Mouse (Mus musculus) lung, adult 2 months (tissue): ENCODE data around the gene Dmrtb1. TPM values are rescaled to one million over a fixed set of nuclear protein-coding genes. Genes with fewer than 3 reads are reported as not detected.

Source experiments
- DNase-seq: peaks from one replicate; pipeline ENCODE4 v3.0.0; 2022
- H3K4me1 ChIP-seq: fragments of 200-500 bp; 2 replicates; pipeline ENCODE4 v1.6.1; 2011; ENCODE audit warnings: low read length; ENCODE audit not compliant: control insufficient read depth, insufficient read depth
- H3K4me3 ChIP-seq: fragments of 200-500 bp; replicated peaks from 2 replicates; pipeline ENCODE3; 2011; ENCODE audit warnings: low read depth, mild to moderate bottlenecking, control low read depth, low read length; ENCODE audit errors: extremely low read depth
- CTCF ChIP-seq: fragments of 200-500 bp; IDR thresholded peaks from 2 replicates; pipeline ENCODE4 v1.5.1; 2011; ENCODE audit warnings: mild to moderate bottlenecking, low read length, control low read depth; ENCODE audit not compliant: insufficient read depth
- POLR2A ChIP-seq: fragments of 200-500 bp; IDR thresholded peaks from 2 replicates; pipeline ENCODE4 v1.6.1; 2011; ENCODE audit warnings: low read depth, mild to moderate bottlenecking, control low read depth, low read length, borderline replicate concordance; ENCODE audit errors: extremely low read depth
- WGBS: fragments of 180-500 bp; shearing (Covaris S2); methylation state at CpG from one replicate; pipeline ENCODE4 v1.1.7; 2018; 5-methylcytosine and 5-hydroxymethylcytosine counted together
- polyA plus RNA-seq: library from polyadenylated mRNA; depleted of rRNA; stranded (reverse); fragments of >200 nt; gene quantifications from 2 replicates; pipeline ENCODE4 v1.2.3, GENCODE M21; 2012

The Dmrtb1 gene
- polyA plus RNA-seq, 1 experiment, result not detected

GRCm38 (mm10) chr4:107717718-107718313 is 33.8 kb upstream of the Dmrtb1 start:
- DNase-seq, result no peak
- WGBS, result 52% methylated on average over 8 of the region's 8 CpGs
- no peaks in the 10 kb centered on the region for H3K4me1 ChIP-seq
- no peak overlapping the region for H3K4me3 ChIP-seq
- no peak for TF ChIP-seq POLR2A
- TF ChIP-seq CTCF, result no peak

- 68% methylated on average over 9 of the region's 9 CpGs for WGBS
- no peak for DNase-seq
- no peak overlapping the region for H3K4me3 ChIP-seq
- no peak for TF ChIP-seq CTCF
- TF ChIP-seq POLR2A, result no peak
- no peaks in the 10 kb centered on the region for H3K4me1 ChIP-seq
Observed at GRCm38 (mm10) chr4:107716754-107717299, 32.8 kb upstream of the Dmrtb1 start.

GRCm38 (mm10) chr4:107706884-107707283 is 22.9 kb upstream of the Dmrtb1 start:
- no peak for TF ChIP-seq CTCF
- TF ChIP-seq POLR2A, result no peak
- DNase-seq, result no peak
- WGBS, result 64% methylated on average over 4 of the region's 4 CpGs
- H3K4me3 ChIP-seq, result no peak overlapping the region
- H3K4me1 ChIP-seq, result no peaks in the 10 kb centered on the region

GRCm38 (mm10) chr4:107704185-107704584 is 20.2 kb upstream of the Dmrtb1 start:
- WGBS, result 90% methylated on average over 1 of the region's 1 CpGs
- TF ChIP-seq CTCF (peak; percentile 27; the same call in 1 of the 2 replicates), POLR2A (no peak)
- DNase-seq, result no peak
- Histone ChIP-seq H3K4me3 (no peak overlapping the region), H3K4me1 (no peaks in the 10 kb centered on the region)

DNA sequence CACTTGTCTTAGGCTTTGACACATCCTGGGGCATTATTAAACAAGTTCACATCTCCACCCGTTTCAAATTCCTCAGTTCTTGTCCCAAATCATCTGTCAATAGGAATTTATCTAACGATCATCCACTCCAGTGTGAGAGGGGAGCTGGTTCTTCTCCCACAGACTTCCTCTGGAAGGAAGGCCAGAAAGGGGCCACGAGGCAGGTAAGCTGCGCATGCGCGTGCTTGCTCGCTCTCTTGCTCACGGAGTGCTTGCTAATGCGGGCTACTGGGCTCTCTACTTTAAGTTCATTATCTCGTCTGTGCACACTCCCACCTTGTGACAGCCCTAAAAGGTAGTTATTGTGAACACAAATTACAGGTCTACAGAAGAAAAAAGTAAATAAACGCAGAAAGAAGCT is 17.6 kb upstream of the Dmrtb1 start:
- no peaks in the 10 kb centered on the region for H3K4me1 ChIP-seq
- 66% methylated on average over 11 of the region's 11 CpGs for WGBS
- H3K4me3 ChIP-seq, result no peak overlapping the region
- TF ChIP-seq POLR2A (no peak), CTCF (no peak)
- DNase-seq, result no peak

DNA sequence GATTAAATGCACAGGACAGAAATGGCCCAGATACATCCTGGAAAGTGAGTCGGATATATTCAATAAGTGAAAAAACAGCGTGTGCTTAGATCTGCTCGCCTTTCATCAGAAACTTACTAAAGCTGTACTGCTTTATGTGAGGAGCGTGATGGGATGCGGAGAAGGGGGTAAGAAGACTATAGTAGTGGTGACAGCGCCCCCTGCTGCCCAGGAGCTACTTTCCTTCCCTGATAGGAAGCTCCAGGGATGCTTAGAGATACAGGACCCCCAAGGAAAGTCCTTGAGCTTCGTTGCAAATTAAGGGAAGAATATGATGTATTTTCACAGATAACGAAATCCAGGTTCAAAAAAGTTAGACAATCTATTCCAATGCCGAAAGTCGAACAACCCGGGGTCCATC is 17.1 kb upstream of the Dmrtb1 start:
- no peak overlapping the region for H3K4me3 ChIP-seq
- WGBS, result 29% methylated on average over 11 of the region's 11 CpGs
- TF ChIP-seq POLR2A (no peak), CTCF (peak; percentile 43; the same call in 1 of the 2 replicates)
- no peak for DNase-seq
- H3K4me1 ChIP-seq, result no peaks in the 10 kb centered on the region

- 74% methylated on average over 9 of the region's 9 CpGs for WGBS
- H3K4me3 ChIP-seq, result no peak overlapping the region
- TF ChIP-seq CTCF (no peak), POLR2A (no peak)
- DNase-seq, result no peak
- no peaks in the 10 kb centered on the region for H3K4me1 ChIP-seq
Observed at GRCm38 (mm10) chr4:107699271-107699670, 15.2 kb upstream of the Dmrtb1 start.

GRCm38 (mm10) chr4:107693816-107694215 is 9.8 kb upstream of the Dmrtb1 start:
- DNase-seq, result no peak
- TF ChIP-seq CTCF (no peak), POLR2A (no peak)
- H3K4me3 ChIP-seq, result no peak overlapping the region
- 61% methylated on average over 5 of the region's 5 CpGs for WGBS
- no peaks in the 10 kb centered on the region for H3K4me1 ChIP-seq

- DNase-seq, result no peak
- WGBS, result 20% methylated on average over 11 of the region's 11 CpGs
- Histone ChIP-seq H3K4me3 (no peak overlapping the region), H3K4me1 (no peaks in the 10 kb centered on the region)
- TF ChIP-seq POLR2A (no peak), CTCF (no peak)
Observed at GRCm38 (mm10) chr4:107688213-107688612, 4.2 kb upstream of the Dmrtb1 start.

DNA sequence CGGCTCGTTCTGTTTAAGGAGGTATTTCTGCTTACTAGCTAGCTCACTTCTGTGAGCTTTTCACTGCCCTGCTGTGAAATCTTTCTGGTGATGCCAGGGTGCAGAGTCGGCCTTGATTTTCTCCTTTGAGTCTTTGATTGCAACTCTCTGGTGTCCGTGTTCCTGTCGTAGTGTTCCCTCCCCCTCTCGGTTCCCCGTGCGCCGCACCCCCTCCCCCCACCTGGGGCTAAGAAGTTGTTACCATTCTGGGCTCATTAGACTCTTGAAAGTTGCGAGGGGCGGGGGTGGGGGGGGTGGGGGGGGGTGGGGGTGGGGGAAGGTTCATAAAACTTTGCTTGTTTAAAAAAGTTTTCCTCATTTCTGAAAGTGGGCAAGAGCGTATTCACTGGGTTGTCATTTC is 3.1 kb upstream of the Dmrtb1 start:
- WGBS, result 30% methylated on average over 12 of the region's 12 CpGs
- no peaks in the 10 kb centered on the region for H3K4me1 ChIP-seq
- TF ChIP-seq CTCF, result no peak
- no peak for TF ChIP-seq POLR2A
- no peak overlapping the region for H3K4me3 ChIP-seq
- no peak for DNase-seq
